Mouse (Mus musculus) granulocyte monocyte progenitor cell, adult 5-6 weeks (primary cell): ENCODE measurements around the gene 1700011L22Rik. TPM values are rescaled to one million over a fixed set of nuclear protein-coding genes. Genes with fewer than 3 reads are reported as not detected.

ENCODE experiments used
- ATAC-seq: replicated peaks from 2 replicates; pipeline ENCODE4 v1.8.0; 2016; ENCODE audit warnings: mild to moderate bottlenecking, moderate TSS enrichment, inconsistent platforms; ENCODE audit not compliant: poor library complexity, severe bottlenecking
- total RNA-seq, 2 experiments: library from RNA; stranded (forward) in 1 of 2; stranded (reverse) in 1 of 2; fragments of 200-712, 200-1000 nt in 1 of 2; fragments of >200 nt in 1 of 2; fragmentation: Nextera tagmentation in 1 of 2; gene quantifications; 2 replicates each; pipeline ENCODE4 v1.2.3; 2014 to 2017

1700011L22Rik gene
- total RNA-seq, 2 experiments from 2014 or later: not detected

GRCm38 (mm10) chr8:79243422-79243821, 4.9 kb downstream of the 1700011L22Rik start:
- ATAC-seq: no peak

GRCm38 (mm10) chr8:79239996-79240395, 8.4 kb downstream of the 1700011L22Rik start:
- no peak for ATAC-seq

GRCm38 (mm10) chr8:79239320-79239719, 9.1 kb downstream of the 1700011L22Rik start:
- peak; percentile 86 for ATAC-seq

GRCm38 (mm10) chr8:79229266-79229888, 19.0 kb downstream of the 1700011L22Rik start:
- no peak for ATAC-seq

- ATAC-seq: no peak
Observed at GRCm38 (mm10) chr8:79227916-79228315, 20.5 kb downstream of the 1700011L22Rik start.

- ATAC-seq: no peak
Observed at GRCm38 (mm10) chr8:79227194-79227593, 21.2 kb downstream of the 1700011L22Rik start.

- peak; percentile 57 for ATAC-seq
Observed at GRCm38 (mm10) chr8:79226046-79226445, 22.3 kb downstream of the 1700011L22Rik start.

GRCm38 (mm10) chr8:79225586-79225985, 22.8 kb downstream of the 1700011L22Rik start:
- peak; percentile 98 for ATAC-seq

- no peak for ATAC-seq
Observed at GRCm38 (mm10) chr8:79224363-79224762, 24.0 kb downstream of the 1700011L22Rik start.

GRCm38 (mm10) chr8:79222752-79223141, 25.6 kb downstream of the 1700011L22Rik start:
- no peak for ATAC-seq

- no peak for ATAC-seq
Observed at GRCm38 (mm10) chr8:79222106-79222751, 26.1 kb downstream of the 1700011L22Rik start.

GRCm38 (mm10) chr8:79211630-79212029, 36.7 kb downstream of the 1700011L22Rik start:
- ATAC-seq: no peak

- ATAC-seq: peak; percentile 83
Observed at GRCm38 (mm10) chr8:79209641-79210358, 38.6 kb downstream of the 1700011L22Rik start.

GRCm38 (mm10) chr8:79208691-79209640, 39.4 kb downstream of the 1700011L22Rik start:
- no peak for ATAC-seq

GRCm38 (mm10) chr8:79208181-79208580, 40.2 kb downstream of the 1700011L22Rik start:
- ATAC-seq: no peak

- ATAC-seq: no peak
Observed at GRCm38 (mm10) chr8:79206895-79207294, 41.5 kb downstream of the 1700011L22Rik start.

GRCm38 (mm10) chr8:79201446-79202147, 46.8 kb downstream of the 1700011L22Rik start:
- ATAC-seq: no peak

- no peak for ATAC-seq
Observed at GRCm38 (mm10) chr8:79198675-79199074, 49.7 kb downstream of the 1700011L22Rik start.

GRCm38 (mm10) chr8:79196481-79196880, 51.9 kb downstream of the 1700011L22Rik start:
- ATAC-seq: 0 out of 2 replicates have a peak, but pooled peaks have one; percentile 9

- no peak for ATAC-seq
Observed at GRCm38 (mm10) chr8:79190071-79190470, 58.3 kb downstream of the 1700011L22Rik start.
